Mouse (Mus musculus) embryonic facial prominence, embryonic 14.5 days (tissue): Measurements from ENCODE around the gene Cdt1. TPM values are rescaled to one million over a fixed set of nuclear protein-coding genes. Genes with fewer than 3 reads are reported as not detected.

Experiments used
- ATAC-seq: fragments of 200-750 bp; cut with Nextera tagmentation; 2 replicates; pipeline ENCODE4 v1.8.0; 2017; ENCODE audit warnings: low read depth, moderate number of reproducible peaks, moderate TSS enrichment
- DNase-seq: peaks from one replicate; pipeline ENCODE4 v3.0.0-alpha.2; 2015; ENCODE audit warnings: low spot score
- H3K27ac ChIP-seq: fragments of 300-500 bp; sonication (generic); replicated peaks from 2 replicates; pipeline ENCODE4 v1.5.1; 2014; ENCODE audit warnings: low read depth, mild to moderate bottlenecking, low read length, moderate library complexity
- H3K27me3 ChIP-seq: fragments of 300-500 bp; sonication (generic); replicated peaks from 2 replicates; pipeline ENCODE4 v1.6.1; 2014; ENCODE audit warnings: low read length; ENCODE audit not compliant: control insufficient read depth, insufficient read depth
- H3K36me3 ChIP-seq: fragments of 300-500 bp; sonication (generic); 2 replicates; pipeline ENCODE4 v1.6.1; 2014; ENCODE audit warnings: low read length, mixed read lengths; ENCODE audit not compliant: control insufficient read depth, insufficient read depth
- H3K4me1 ChIP-seq: fragments of 300-500 bp; sonication (generic); 2 replicates; pipeline ENCODE4 v1.6.1; 2014; ENCODE audit warnings: antibody characterized with exemption, low read length; ENCODE audit not compliant: control insufficient read depth, insufficient read depth
- H3K4me2 ChIP-seq: fragments of 300-500 bp; sonication (generic); 2 replicates; pipeline ENCODE4 v1.6.1; 2014; ENCODE audit warnings: low read depth, mild to moderate bottlenecking, low read length, moderate library complexity, mixed read lengths
- H3K4me3 ChIP-seq: fragments of 300-500 bp; sonication (generic); 2 replicates; pipeline ENCODE4 v1.5.1; 2014; ENCODE audit warnings: low read depth, mild to moderate bottlenecking, low read length
- H3K9ac ChIP-seq: fragments of 300-500 bp; sonication (generic); 2 replicates; pipeline ENCODE4 v1.6.1; 2014; ENCODE audit warnings: low read depth, mild to moderate bottlenecking, low read length, moderate library complexity, mixed read lengths
- H3K9me3 ChIP-seq: fragments of 300-500 bp; sonication (generic); 2 replicates; pipeline ENCODE4 v1.6.1; 2016; ENCODE audit warnings: low read length; ENCODE audit not compliant: control insufficient read depth
- WGBS: fragments of 180-500 bp; shearing (Covaris S2); extraction: QIAGEN DNeasy Blood & Tissue Kit; methylation state at CpG from one replicate; pipeline ENCODE4 v1.1.7; 2014; 5-methylcytosine and 5-hydroxymethylcytosine counted together
- polyA plus RNA-seq: library from polyadenylated mRNA; unstranded; fragments of >200 nt; fragmentation: Nextera tagmentation; extraction: Ambion mirVana; gene quantifications from 2 replicates; pipeline ENCODE4 v1.2.1, GENCODE M21; 2014

The Cdt1 gene
- polyA plus RNA-seq, 1 experiment from 2014 or later = 33.7 TPM

DNA sequence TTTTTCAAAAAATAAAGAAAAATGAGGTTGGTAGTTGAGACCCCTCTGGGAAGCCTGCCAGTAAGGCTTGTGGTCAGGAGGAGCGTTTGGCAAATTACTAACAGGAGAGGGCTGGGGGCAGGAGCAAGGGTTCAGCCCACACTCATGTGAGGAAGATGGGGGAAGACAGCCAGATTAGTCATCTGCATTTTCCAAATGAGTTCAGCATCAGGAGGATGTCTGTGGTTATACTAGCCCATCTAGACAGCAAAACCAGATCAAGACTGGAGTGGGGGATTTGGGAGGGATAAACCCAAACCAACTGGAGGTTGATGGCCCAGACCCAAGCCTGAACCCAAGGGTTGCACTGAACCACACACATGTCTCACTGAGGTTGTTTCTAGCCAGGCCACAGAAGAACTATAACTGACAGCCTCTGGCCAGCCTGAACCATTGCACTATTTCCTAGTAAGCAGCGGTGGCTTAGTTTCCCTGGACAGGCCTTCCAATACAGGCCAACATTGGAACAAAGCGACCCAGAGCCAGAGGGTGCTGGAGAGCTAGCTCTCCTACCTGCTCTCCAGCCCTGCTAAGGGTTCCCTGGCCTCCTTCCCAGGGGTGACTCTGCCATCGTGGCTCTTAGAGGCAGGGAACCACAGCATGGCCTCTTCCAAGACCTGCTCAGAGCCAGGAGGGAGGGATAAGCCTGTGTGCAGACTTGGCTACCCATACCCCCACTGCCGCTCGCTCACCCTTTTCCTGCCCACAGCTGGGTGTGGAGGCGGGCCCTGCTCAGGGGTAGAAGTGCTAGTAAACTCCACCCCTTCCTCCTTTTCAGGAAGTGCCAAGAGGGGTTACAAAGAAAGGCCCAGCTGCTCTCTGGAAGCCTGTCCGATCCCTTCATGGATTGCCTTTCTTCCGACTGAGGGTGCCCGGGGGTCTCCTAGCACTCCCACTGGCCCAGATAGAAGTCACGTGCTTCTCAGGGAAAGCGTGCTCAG, 11.5 kb upstream of the Cdt1 start:
- Histone ChIP-seq H3K4me2 (no peak overlapping the region), H3K27ac (peak overlapping the region; percentile 91), H3K36me3 (no peaks in the 10 kb centered on the region), H3K9me3 (no peaks in the 10 kb centered on the region), H3K27me3 (no peaks in the 10 kb centered on the region), H3K4me3 (no peak overlapping the region), H3K9ac (0 out of 2 replicates have a peak overlapping the region, but pooled peaks have one; percentile 42), H3K4me1 (peaks cover 27% of the 10 kb centered on the region)
- DNase-seq (peak; percentile 90), ATAC-seq (peak; percentile 69)
- WGBS = 65% methylated on average over 12 of the region's 12 CpGs

DNA sequence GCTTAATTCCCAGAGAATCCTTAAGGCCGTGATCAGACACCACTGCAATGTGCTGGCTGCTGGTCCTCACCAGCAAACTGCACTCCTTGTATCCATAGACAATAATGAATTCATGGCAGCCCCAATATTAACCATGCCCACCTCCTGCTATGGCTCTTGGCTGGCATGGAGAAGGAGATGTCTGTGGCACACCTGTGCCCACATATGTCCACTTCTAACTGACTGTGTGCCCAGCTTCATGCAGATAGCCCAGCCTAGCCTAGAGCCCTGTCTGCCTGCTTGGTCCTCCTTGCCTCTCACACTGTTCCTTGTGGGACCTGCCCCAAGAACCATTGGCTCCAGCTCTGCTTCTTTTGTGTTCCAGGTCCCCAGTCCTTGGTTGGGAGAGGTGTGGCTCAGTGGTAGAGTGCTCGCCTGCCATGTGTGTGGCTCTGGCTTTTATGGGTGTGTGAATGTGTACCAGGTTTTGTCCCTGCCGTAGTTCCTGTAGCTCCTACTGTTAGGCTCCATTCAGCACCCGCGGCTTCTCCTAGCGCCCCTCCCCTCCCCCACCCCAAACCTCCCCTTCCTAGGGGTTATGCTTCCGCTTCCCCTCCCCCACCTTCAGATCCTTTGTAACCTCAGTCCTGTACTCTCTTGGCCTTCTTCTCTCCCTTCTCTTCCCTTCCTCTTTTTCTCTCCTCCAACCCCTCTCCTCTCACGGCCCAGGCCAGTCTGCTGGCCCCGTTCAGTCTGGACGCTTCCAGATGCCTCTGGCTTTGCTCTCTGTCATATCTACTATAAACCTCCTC, 10.4 kb upstream of the Cdt1 start:
- DNase-seq (no peak), ATAC-seq (no peak)
- no peak overlapping the region for H3K4me2 ChIP-seq
- H3K9ac ChIP-seq = no peak overlapping the region
- 35% methylated on average over 10 of the region's 10 CpGs for WGBS
- H3K9me3 ChIP-seq = no peaks in the 10 kb centered on the region
- no peaks in the 10 kb centered on the region for H3K36me3 ChIP-seq
- H3K27ac ChIP-seq = peak overlapping the region; percentile 91
- H3K4me1 ChIP-seq = peaks cover 27% of the 10 kb centered on the region
- H3K4me3 ChIP-seq = no peak overlapping the region
- H3K27me3 ChIP-seq = no peaks in the 10 kb centered on the region

DNA sequence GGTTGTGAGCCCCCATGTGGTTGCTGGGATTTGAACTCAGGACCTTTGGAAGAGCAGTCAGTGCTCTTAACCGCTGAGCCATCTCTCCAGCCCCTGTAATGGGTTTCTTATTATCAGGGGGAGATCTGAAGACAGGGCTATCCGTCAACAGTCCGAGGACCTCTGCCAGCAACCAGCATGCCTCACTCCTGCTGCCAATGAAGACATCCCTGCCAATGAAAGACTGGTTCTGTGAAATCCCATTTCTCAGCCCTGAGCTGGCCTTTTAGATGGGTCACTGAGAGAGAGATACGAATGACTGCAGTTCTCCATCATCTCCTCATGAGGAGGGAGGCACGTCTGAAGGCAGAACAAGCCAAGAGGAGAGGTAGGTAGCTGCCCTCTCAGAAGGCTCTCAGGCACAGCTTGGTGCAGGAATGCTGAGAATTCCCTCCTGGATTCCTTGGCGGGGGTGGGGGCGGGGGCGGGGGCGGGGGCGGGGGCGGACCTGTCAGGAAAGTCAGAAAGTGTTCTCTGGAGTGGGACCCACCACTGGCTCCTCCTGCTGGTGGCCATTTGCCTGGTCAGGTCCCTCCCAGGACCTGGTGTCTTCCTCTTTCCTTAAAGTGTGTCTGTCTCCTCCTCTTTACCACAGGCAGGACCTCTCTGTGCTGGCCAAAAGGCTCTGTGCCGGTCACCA, 9.0 kb upstream of the Cdt1 start:
- no peak for ATAC-seq

DNA sequence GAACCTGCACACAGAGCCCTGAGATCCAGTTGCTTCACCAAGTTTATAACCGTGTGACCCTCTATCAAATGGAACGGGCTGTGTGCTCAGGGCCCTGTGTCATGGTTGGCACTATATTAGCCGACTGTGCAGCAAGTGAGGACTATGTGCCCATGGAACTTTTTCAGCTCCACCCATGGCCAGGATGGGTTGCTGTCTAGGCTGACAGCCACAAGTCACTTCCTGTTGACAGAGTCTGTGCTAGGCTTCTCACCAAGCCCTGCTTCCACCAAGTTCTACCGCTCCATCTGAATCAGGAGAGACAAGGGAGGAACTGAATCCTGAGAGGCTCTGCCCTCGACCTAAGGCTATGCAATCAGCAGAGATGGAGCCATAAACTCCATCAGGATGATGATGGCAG, 6.6 kb upstream of the Cdt1 start:
- H3K9me3 ChIP-seq = no peaks in the 10 kb centered on the region
- H3K4me3 ChIP-seq = no peak overlapping the region
- no peaks in the 10 kb centered on the region for H3K36me3 ChIP-seq
- ATAC-seq (no peak), DNase-seq (no peak)
- H3K4me2 ChIP-seq = no peak overlapping the region
- no peak overlapping the region for H3K27ac ChIP-seq
- H3K27me3 ChIP-seq = no peaks in the 10 kb centered on the region
- H3K9ac ChIP-seq = no peak overlapping the region
- peaks cover 16% of the 10 kb centered on the region for H3K4me1 ChIP-seq
- WGBS = 83% methylated on average over 5 of the region's 5 CpGs

More for the DNA sequence above, 9.0 kb upstream of the Cdt1 start:
- no peaks in the 10 kb centered on the region for H3K27me3 ChIP-seq
- H3K9ac ChIP-seq = no peak overlapping the region
- peaks cover 27% of the 10 kb centered on the region for H3K4me1 ChIP-seq
- no peak for DNase-seq
- no peaks in the 10 kb centered on the region for H3K9me3 ChIP-seq
- H3K4me3 ChIP-seq = no peak overlapping the region
- 28% methylated on average over 6 of the region's 12 CpGs for WGBS
- no peak overlapping the region for H3K4me2 ChIP-seq
- H3K36me3 ChIP-seq = no peaks in the 10 kb centered on the region
- no peak overlapping the region for H3K27ac ChIP-seq

DNA sequence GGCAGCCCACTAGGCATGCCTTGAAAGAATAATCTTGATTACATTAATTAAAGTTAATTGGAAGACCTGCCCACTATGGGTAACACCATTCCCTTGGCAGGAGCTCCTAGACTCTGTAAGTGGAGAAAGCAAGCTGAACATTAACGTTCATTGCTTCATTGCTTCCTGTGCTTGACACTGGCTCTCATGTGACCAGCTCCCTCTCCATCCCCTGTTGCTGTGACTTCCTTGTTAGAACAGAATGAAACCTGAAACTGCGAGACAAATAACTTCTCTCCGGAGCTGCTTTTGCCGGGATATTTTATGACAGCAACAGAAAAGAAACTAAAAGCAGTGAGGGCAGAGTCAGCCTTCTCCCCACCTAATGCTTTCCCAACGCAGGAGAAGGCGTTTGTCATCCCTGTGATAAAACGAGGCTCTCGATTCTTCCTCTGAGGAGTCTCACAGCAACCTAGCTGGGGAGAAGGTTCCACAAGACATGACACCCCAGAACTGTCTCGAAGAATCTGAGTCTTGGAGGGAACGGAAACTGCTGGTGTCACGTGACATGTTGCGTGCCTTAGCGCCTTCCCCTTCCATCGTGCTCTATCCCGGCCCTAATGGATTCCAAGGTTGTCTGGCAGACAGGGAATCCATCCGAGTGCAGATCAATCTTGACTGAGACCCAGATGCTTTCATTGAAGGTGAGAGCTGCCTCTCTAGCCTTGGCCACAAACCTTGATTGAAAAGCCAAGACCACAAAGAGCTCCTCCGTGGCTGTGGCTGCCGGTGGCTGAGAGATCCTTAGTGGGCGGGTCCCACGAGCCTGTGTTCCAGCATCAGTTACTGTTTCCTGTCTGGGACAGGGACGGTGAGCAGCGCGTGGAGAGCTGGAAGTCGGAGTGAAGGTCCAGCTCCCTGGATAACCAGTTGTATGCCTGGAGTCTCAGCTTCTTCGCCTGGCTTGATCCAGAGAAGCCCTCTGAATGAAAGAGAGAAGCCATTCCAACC, 3.2 kb upstream of the Cdt1 start:
- no peak overlapping the region for H3K4me3 ChIP-seq
- no peak overlapping the region for H3K27ac ChIP-seq
- ATAC-seq (no peak), DNase-seq (no peak)
- H3K27me3 ChIP-seq = no peaks in the 10 kb centered on the region
- WGBS = 75% methylated on average over 25 of the region's 25 CpGs
- H3K36me3 ChIP-seq = peaks cover 7% of the 10 kb centered on the region; the same call in 1 of the 2 replicates
- H3K9me3 ChIP-seq = no peaks in the 10 kb centered on the region
- peaks cover 16% of the 10 kb centered on the region for H3K4me1 ChIP-seq
- H3K4me2 ChIP-seq = no peak overlapping the region
- H3K9ac ChIP-seq = no peak overlapping the region

DNA sequence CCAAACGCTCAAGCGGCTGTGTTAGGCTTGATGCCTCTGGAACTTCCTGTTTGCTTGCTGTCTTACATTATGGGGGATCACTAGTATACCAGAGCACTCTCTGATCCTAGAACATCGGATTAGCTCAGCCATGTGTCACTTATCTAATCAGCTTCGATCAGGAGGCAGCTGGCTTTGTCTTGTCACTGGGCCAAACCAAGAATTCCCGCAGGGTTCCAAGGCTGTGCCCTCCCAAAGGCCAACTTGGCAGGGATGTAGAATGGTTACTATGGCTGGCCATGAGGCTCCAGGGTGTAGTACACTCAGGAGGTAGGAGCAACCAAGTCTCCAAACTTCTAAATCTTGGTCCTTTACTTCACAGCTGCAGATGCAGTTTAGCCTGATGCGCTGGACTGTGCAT, 1.0 kb upstream of the Cdt1 start:
- no peak for DNase-seq
- H3K27me3 ChIP-seq = no peaks in the 10 kb centered on the region

DNA sequence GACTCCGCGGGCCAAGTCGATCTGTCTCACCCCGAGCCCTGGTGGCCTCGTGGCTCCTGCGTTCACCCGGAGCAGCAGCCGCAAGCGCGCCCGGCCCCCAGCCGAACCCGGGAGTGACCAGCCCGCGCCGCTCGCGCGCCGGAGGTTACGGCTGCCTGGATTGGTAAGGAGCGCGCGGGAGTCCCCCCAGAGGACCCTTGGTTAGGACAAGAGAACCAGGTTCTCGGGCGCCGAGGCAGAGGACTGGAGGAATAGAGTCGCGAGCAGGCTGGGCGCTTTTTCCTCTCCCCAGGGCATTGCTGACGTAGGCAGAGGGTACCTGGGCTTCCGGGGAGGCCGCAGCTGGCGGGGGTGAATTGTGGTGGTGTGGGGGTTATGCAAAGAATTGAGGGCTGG, 292 bp downstream of the Cdt1 start:
- Histone ChIP-seq H3K9me3 (no peaks in the 10 kb centered on the region), H3K27me3 (no peaks in the 10 kb centered on the region), H3K4me3 (peak overlapping the region; percentile 92), H3K36me3 (peaks cover 40% of the 10 kb centered on the region), H3K4me1 (peaks cover 16% of the 10 kb centered on the region), H3K9ac (peak overlapping the region; percentile 97), H3K4me2 (peak overlapping the region; percentile 82), H3K27ac (peak overlapping the region; percentile 93)
- WGBS = 1% methylated on average over 23 of the region's 34 CpGs
- DNase-seq (no peak), ATAC-seq (peak; percentile 24)

More for the DNA sequence above, 1.0 kb upstream of the Cdt1 start:
- Histone ChIP-seq H3K4me2 (peak overlapping the region; percentile 82), H3K4me1 (peaks cover 16% of the 10 kb centered on the region), H3K36me3 (peaks cover 28% of the 10 kb centered on the region), H3K27ac (peak overlapping the region; percentile 93), H3K9ac (peak overlapping the region; percentile 97), H3K9me3 (no peaks in the 10 kb centered on the region), H3K4me3 (peak overlapping the region; percentile 92)
- 22% methylated on average over 6 of the region's 6 CpGs for WGBS
- ATAC-seq = no peak
